Mouse (Mus musculus) right cerebral cortex, postnatal 25 days (tissue): Measurements from ENCODE around the gene Wnk2.
A peak's percentile ranks its signal among the peaks of the same experiment; 100 is the strongest.

Source experiments
- DNase-seq: peaks from one replicate; pipeline ENCODE4 v3.0.0; 2022

Gene Wnk2

GRCm38 (mm10) chr13:49028757-49029539 lies 118.9 kb downstream of the Wnk2 start:
- DNase-seq: no peak

- no peak for DNase-seq
Measured at GRCm38 (mm10) chr13:49027057-49027456, 120.8 kb downstream of the Wnk2 start.

GRCm38 (mm10) chr13:49025521-49025920 lies 122.3 kb downstream of the Wnk2 start:
- no peak for DNase-seq

- DNase-seq: no peak
Measured at GRCm38 (mm10) chr13:49024763-49025162, 123.1 kb downstream of the Wnk2 start.

- DNase-seq: no peak
Measured at GRCm38 (mm10) chr13:49021693-49022092, 126.1 kb downstream of the Wnk2 start.

GRCm38 (mm10) chr13:49020152-49020551 lies 127.7 kb downstream of the Wnk2 start:
- DNase-seq: no peak

GRCm38 (mm10) chr13:49017375-49017774 lies 130.4 kb downstream of the Wnk2 start:
- no peak for DNase-seq

GRCm38 (mm10) chr13:49016311-49016761 lies 131.5 kb downstream of the Wnk2 start:
- peak; percentile 87 for DNase-seq

GRCm38 (mm10) chr13:49015366-49016306 lies 132.2 kb downstream of the Wnk2 start:
- no peak for DNase-seq

- no peak for DNase-seq
Measured at GRCm38 (mm10) chr13:49013206-49013794, 134.5 kb downstream of the Wnk2 start.

- DNase-seq: no peak
Measured at GRCm38 (mm10) chr13:49001691-49002090, 146.1 kb downstream of the Wnk2 start.

GRCm38 (mm10) chr13:48998591-48998990 lies 149.2 kb downstream of the Wnk2 start:
- peak; percentile 43 for DNase-seq

GRCm38 (mm10) chr13:48996731-48997130 lies 151.1 kb downstream of the Wnk2 start:
- peak; percentile 11 for DNase-seq

GRCm38 (mm10) chr13:48994903-48995302 lies 152.9 kb downstream of the Wnk2 start:
- DNase-seq: no peak

GRCm38 (mm10) chr13:48992914-48993313 lies 154.9 kb downstream of the Wnk2 start:
- no peak for DNase-seq

- no peak for DNase-seq
Measured at GRCm38 (mm10) chr13:48990138-48990537, 157.7 kb downstream of the Wnk2 start.
